Mouse (Mus musculus) kidney, postnatal 0 days (tissue): Measurements from ENCODE around the gene Serpinb9. TPM values are rescaled to one million over a fixed set of nuclear protein-coding genes. Genes with fewer than 3 reads are reported as not detected.

Source experiments
- ATAC-seq: fragments of 200-750 bp; cut with Nextera tagmentation; replicated peaks from 2 replicates; pipeline ENCODE4 v1.8.0; 2017; ENCODE audit warnings: low read depth, moderate number of reproducible peaks, moderate TSS enrichment, moderate library complexity; ENCODE audit not compliant: low FRiP score
- DNase-seq: peaks from one replicate; pipeline ENCODE4 v3.0.0-alpha.2; 2016; ENCODE audit warnings: low spot score
- H3K27ac ChIP-seq: fragments of 300-500 bp; sonication (generic); 2 replicates; pipeline ENCODE4 v1.5.1; 2014; ENCODE audit warnings: mild to moderate bottlenecking
- H3K27me3 ChIP-seq: fragments of 300-500 bp; sonication (generic); 2 replicates; pipeline ENCODE4 v1.6.1; 2014; ENCODE audit warnings: low read length, mixed read lengths; ENCODE audit not compliant: insufficient read depth
- H3K36me3 ChIP-seq: fragments of 300-500 bp; sonication (generic); 2 replicates; pipeline ENCODE4 v1.6.1; 2014; ENCODE audit warnings: low read length, mixed read lengths; ENCODE audit not compliant: insufficient read depth
- H3K4me1 ChIP-seq: fragments of 300-500 bp; sonication (generic); replicated peaks from 2 replicates; pipeline ENCODE4 v1.6.1; 2014; ENCODE audit warnings: antibody characterized with exemption, low read length, mixed read lengths; ENCODE audit not compliant: insufficient read depth
- H3K4me2 ChIP-seq: fragments of 300-500 bp; sonication (generic); 2 replicates; pipeline ENCODE4 v1.6.1; 2014; ENCODE audit warnings: mild to moderate bottlenecking, low read length, moderate library complexity, mixed read lengths
- H3K4me3 ChIP-seq: fragments of 300-500 bp; sonication (generic); replicated peaks from 2 replicates; pipeline ENCODE4 v1.5.1; 2014; ENCODE audit warnings: low read depth, low read length
- H3K9ac ChIP-seq: fragments of 300-500 bp; sonication (generic); 2 replicates; pipeline ENCODE4 v1.6.1; 2014; ENCODE audit warnings: low read depth, low read length
- H3K9me3 ChIP-seq: fragments of 300-500 bp; sonication (generic); replicated peaks from 2 replicates; pipeline ENCODE4 v1.6.1; 2016; ENCODE audit warnings: low read length, inconsistent platforms, mixed read lengths
- CTCF ChIP-seq: IDR thresholded peaks from 2 replicates; pipeline ENCODE4 v1.5.1; 2016; ENCODE audit warnings: antibody characterized with exemption, low read depth, mild to moderate bottlenecking, moderate library complexity
- WGBS: fragments of 180-500 bp; shearing (Covaris S2); extraction: QIAGEN DNeasy Blood & Tissue Kit; methylation state at CpG from one replicate; pipeline ENCODE4 v1.1.7; 2014; 5-methylcytosine and 5-hydroxymethylcytosine counted together
- polyA plus RNA-seq: library from polyadenylated mRNA; unstranded; fragments of >200 nt; fragmentation: Nextera tagmentation; extraction: Ambion mirVana; gene quantifications from 2 replicates; pipeline ENCODE4 v1.2.1, GENCODE M21; 2015

The Serpinb9 gene
- polyA plus RNA-seq, 1 experiment from 2014 or later: 20.5 TPM

- no peaks in the 10 kb centered on the region for H3K9me3 ChIP-seq
- no peak overlapping the region for H3K27ac ChIP-seq
- H3K4me3 ChIP-seq: no peak overlapping the region
- no peaks in the 10 kb centered on the region for H3K27me3 ChIP-seq
- no peak for DNase-seq
- no peak overlapping the region for H3K9ac ChIP-seq
- WGBS: 90% methylated on average over 3 of the region's 3 CpGs
- H3K4me1 ChIP-seq: peaks cover 5% of the 10 kb centered on the region; the same call in 1 of the 2 replicates
- H3K36me3 ChIP-seq: no peaks in the 10 kb centered on the region
- ATAC-seq: no peak
- TF ChIP-seq CTCF: no peak
- H3K4me2 ChIP-seq: no peak overlapping the region
Observed at GRCm38 (mm10) chr13:33006555-33006954, 3.5 kb downstream of the Serpinb9 start.

DNA sequence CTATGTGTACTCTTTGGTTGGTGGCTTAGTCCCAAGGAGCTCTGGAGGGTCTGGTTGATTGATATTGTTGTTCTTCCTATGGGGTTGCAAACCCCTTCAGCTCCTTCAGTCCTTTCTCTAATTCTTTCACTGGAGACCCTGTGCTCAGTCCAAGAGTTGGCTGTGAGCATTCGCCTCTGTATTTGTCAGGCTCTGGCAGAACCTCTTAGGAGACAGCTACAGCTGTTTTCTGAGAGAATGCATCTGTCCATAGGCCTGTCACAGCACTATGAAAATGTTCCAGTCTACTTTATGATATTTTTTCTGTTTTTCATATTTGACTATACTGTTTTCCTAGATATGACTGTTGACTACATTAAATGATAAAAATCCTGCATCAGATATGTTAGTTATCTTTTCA lies 9.3 kb downstream of the Serpinb9 start:
- TF ChIP-seq CTCF: no peak
- Histone ChIP-seq H3K27me3 (no peaks in the 10 kb centered on the region), H3K9me3 (no peaks in the 10 kb centered on the region), H3K4me1 (no peaks in the 10 kb centered on the region), H3K9ac (no peak overlapping the region), H3K4me3 (no peak overlapping the region), H3K4me2 (no peak overlapping the region), H3K36me3 (0 out of 2 replicates have a peak, but pooled peaks cover 3% of the 10 kb centered on the region), H3K27ac (no peak overlapping the region)
- peak; percentile 36 for DNase-seq
- 75% methylated on average over 1 of the region's 1 CpGs for WGBS
- no peak for ATAC-seq

DNA sequence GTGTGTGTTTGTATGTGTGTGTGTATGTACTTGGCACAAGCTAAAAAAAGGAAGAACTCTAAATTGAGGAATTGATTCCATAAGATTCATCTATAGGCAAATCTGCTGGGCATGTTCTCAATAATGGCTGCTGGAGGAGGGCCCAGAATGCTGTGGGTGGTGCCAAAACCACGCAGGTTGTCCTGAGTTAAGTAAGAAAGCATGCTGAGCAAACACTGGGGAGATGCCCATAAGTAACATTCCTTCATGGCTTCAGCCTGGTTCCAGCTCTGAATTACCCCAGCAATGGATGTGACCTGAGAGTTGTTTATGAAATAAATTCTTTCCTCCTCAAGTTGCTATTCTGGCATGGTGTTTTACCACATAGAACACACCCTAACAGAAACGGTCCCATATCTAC lies 10.2 kb downstream of the Serpinb9 start:
- Histone ChIP-seq H3K9me3 (no peaks in the 10 kb centered on the region), H3K4me1 (no peaks in the 10 kb centered on the region), H3K4me2 (no peak overlapping the region), H3K27ac (no peak overlapping the region), H3K4me3 (no peak overlapping the region), H3K36me3 (0 out of 2 replicates have a peak, but pooled peaks cover 3% of the 10 kb centered on the region), H3K27me3 (no peaks in the 10 kb centered on the region), H3K9ac (no peak overlapping the region)
- DNase-seq: no peak
- 67% methylated on average over 2 of the region's 2 CpGs for WGBS
- TF ChIP-seq CTCF: no peak
- ATAC-seq: no peak

GRCm38 (mm10) chr13:33022371-33022770 lies 19.3 kb downstream of the Serpinb9 start:
- WGBS: 60% methylated on average over 1 of the region's 1 CpGs
- no peak overlapping the region for H3K4me3 ChIP-seq
- H3K27me3 ChIP-seq: no peaks in the 10 kb centered on the region
- no peaks in the 10 kb centered on the region for H3K9me3 ChIP-seq
- H3K4me1 ChIP-seq: no peaks in the 10 kb centered on the region
- no peak overlapping the region for H3K9ac ChIP-seq
- no peak overlapping the region for H3K4me2 ChIP-seq
- no peak for ATAC-seq
- no peak for TF ChIP-seq CTCF
- DNase-seq: no peak
- no peak overlapping the region for H3K27ac ChIP-seq
- H3K36me3 ChIP-seq: no peaks in the 10 kb centered on the region

DNA sequence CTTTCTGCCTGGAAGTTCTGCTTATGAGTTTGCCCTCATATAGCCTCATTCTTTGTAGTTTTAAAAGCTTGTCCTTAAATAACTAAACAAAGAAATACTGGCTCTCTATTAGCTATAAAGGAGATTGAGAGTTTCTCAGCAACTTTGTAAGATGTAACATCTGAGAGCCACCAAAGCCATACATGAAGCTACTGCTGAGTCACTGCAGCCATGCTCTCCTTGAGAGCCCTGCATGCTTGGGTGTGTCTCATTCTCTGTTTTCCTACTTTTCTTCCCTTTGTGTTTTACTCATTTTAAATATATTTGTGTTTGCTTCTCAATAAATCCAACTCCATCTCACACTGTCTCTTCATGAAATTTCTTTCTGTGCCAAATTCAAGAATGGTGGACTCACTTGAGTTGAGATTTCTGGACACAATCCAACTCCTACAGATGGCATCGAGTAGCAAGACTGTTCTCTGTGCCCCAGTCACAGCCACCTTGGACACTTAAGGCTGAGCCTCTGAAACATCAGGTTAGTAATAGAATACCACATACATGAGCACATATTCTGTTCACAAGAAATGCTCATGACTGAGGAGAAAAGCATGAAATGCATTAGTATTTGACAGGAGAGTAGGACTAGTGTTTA lies 23.5 kb downstream of the Serpinb9 start:
- Histone ChIP-seq H3K36me3 (no peaks in the 10 kb centered on the region), H3K27ac (no peak overlapping the region), H3K27me3 (no peaks in the 10 kb centered on the region), H3K9me3 (no peaks in the 10 kb centered on the region), H3K4me2 (no peak overlapping the region), H3K4me3 (no peak overlapping the region), H3K4me1 (no peaks in the 10 kb centered on the region), H3K9ac (no peak overlapping the region)
- no peak for ATAC-seq
- TF ChIP-seq CTCF: no peak
- no peak for DNase-seq
- 57% methylated on average over 1 of the region's 1 CpGs for WGBS

GRCm38 (mm10) chr13:33027244-33027643 lies 24.2 kb downstream of the Serpinb9 start, which contains the start of gene Serpinb9b:
Gene Serpinb9b, plus strand, starts transcription at chr13:33027416.
- no peaks in the 10 kb centered on the region for H3K4me1 ChIP-seq
- no peak within 1 kb of the TSS for H3K27ac ChIP-seq
- H3K9me3 ChIP-seq: no peaks in the 10 kb centered on the region
- no peaks in the 10 kb centered on the region for H3K36me3 ChIP-seq
- no peaks in the 10 kb centered on the region for H3K27me3 ChIP-seq
- ATAC-seq (no peak), DNase-seq (no peak)
- H3K4me3 ChIP-seq: no peak within 1 kb of the TSS
- 77% methylated on average over 2 of the region's 2 CpGs for WGBS
- no peak for TF ChIP-seq CTCF
- no peak within 1 kb of the TSS for H3K9ac ChIP-seq
- H3K4me2 ChIP-seq: no peak within 1 kb of the TSS

GRCm38 (mm10) chr13:33028146-33028545 lies 25.1 kb downstream of the Serpinb9 start:
- H3K27me3 ChIP-seq: no peaks in the 10 kb centered on the region
- no peak overlapping the region for H3K9ac ChIP-seq
- 45% methylated on average over 2 of the region's 2 CpGs for WGBS
- no peak overlapping the region for H3K4me3 ChIP-seq
- no peak for TF ChIP-seq CTCF
- no peak overlapping the region for H3K27ac ChIP-seq
- H3K9me3 ChIP-seq: no peaks in the 10 kb centered on the region
- no peak for ATAC-seq
- DNase-seq: no peak
- no peaks in the 10 kb centered on the region for H3K36me3 ChIP-seq
- no peaks in the 10 kb centered on the region for H3K4me1 ChIP-seq
- H3K4me2 ChIP-seq: no peak overlapping the region
